Mouse (Mus musculus) neutrophil, adult 5-6 weeks (primary cell): ENCODE data around the gene Zfp131. TPM values are rescaled to one million over a fixed set of nuclear protein-coding genes. Genes with fewer than 3 reads are reported as not detected.
A peak's percentile ranks its signal among the peaks of the same experiment; 100 is the strongest.

ENCODE experiments used
- ATAC-seq: fragments of 151-379, 151-347 bp; 2 replicates; pipeline ENCODE4 v1.8.0; 2017; ENCODE audit warnings: mild to moderate bottlenecking, moderate TSS enrichment; ENCODE audit not compliant: insufficient number of reproducible peaks, poor library complexity, low FRiP score, severe bottlenecking; ENCODE audit errors: extremely low read depth
- total RNA-seq: library from RNA; stranded (forward); fragments of 200-1000 nt; gene quantifications from 2 replicates; pipeline ENCODE4 v1.2.3, GENCODE M21; 2017

Zfp131 gene
- total RNA-seq, 1 experiment from 2014 or later: 65.6 TPM

GRCm38 (mm10) chr13:119756831-119757230 is 33.9 kb downstream of the Zfp131 start:
- ATAC-seq: no peak

- peak; percentile 57 for ATAC-seq
These were observed 34.8 kb downstream of the Zfp131 start, which contains the start of gene Nim1k for GRCm38 (mm10) chr13:119755681-119756471. TSS of gene Nim1k (minus strand) at chr13:119755882.

- peak; percentile 25 for ATAC-seq
These were observed 35.5 kb downstream of the Zfp131 start for GRCm38 (mm10) chr13:119755141-119755547.

GRCm38 (mm10) chr13:119754635-119755020 is 36.1 kb downstream of the Zfp131 start:
- ATAC-seq: no peak

- ATAC-seq: no peak
These were observed 36.6 kb downstream of the Zfp131 start for GRCm38 (mm10) chr13:119753859-119754634.

- ATAC-seq: no peak
These were observed 43.8 kb downstream of the Zfp131 start for GRCm38 (mm10) chr13:119746930-119747329.

GRCm38 (mm10) chr13:119743470-119743869 is 47.2 kb downstream of the Zfp131 start:
- ATAC-seq: no peak

GRCm38 (mm10) chr13:119742711-119743415 is 47.8 kb downstream of the Zfp131 start:
- ATAC-seq: no peak

GRCm38 (mm10) chr13:119741390-119742237 is 49.1 kb downstream of the Zfp131 start:
- ATAC-seq: no peak

- ATAC-seq: no peak
These were observed 59.2 kb downstream of the Zfp131 start for GRCm38 (mm10) chr13:119731448-119731847.

GRCm38 (mm10) chr13:119729406-119729805 is 61.3 kb downstream of the Zfp131 start:
- ATAC-seq: no peak

GRCm38 (mm10) chr13:119727608-119728387 is 62.9 kb downstream of the Zfp131 start:
- ATAC-seq: no peak

GRCm38 (mm10) chr13:119724541-119724940 is 66.1 kb downstream of the Zfp131 start:
- no peak for ATAC-seq

GRCm38 (mm10) chr13:119723368-119723767 is 67.3 kb downstream of the Zfp131 start:
- no peak for ATAC-seq

GRCm38 (mm10) chr13:119722447-119722846 is 68.2 kb downstream of the Zfp131 start:
- no peak for ATAC-seq

GRCm38 (mm10) chr13:119716105-119716504 is 74.6 kb downstream of the Zfp131 start:
- ATAC-seq: no peak
